Mouse (Mus musculus) ES-Bruce4 (cell line): Measurements from ENCODE around the gene Mif4gd. TPM values are rescaled to one million over a fixed set of nuclear protein-coding genes. Genes with fewer than 3 reads are reported as not detected.

Experiments used
- H3K27ac ChIP-seq: 2 replicates; pipeline ENCODE4 v1.5.1; 2012; ENCODE audit warnings: low read length, inconsistent platforms; ENCODE audit not compliant: insufficient read depth
- H3K27me3 ChIP-seq: 2 replicates; pipeline ENCODE4 v1.6.1; 2012; ENCODE audit warnings: mild to moderate bottlenecking, low read length, inconsistent platforms; ENCODE audit not compliant: control insufficient read depth, poor library complexity, insufficient read depth, severe bottlenecking
- H3K36me3 ChIP-seq: 2 replicates; pipeline ENCODE4 v1.6.1; 2012; ENCODE audit warnings: inconsistent platforms, mild to moderate bottlenecking, low read length, moderate library complexity; ENCODE audit not compliant: control insufficient read depth, poor library complexity, insufficient read depth, severe bottlenecking
- H3K4me1 ChIP-seq: one replicate; pipeline ENCODE4 v1.8.1; 2011; ENCODE audit warnings: low read length; ENCODE audit not compliant: control insufficient read depth, insufficient read depth
- H3K4me3 ChIP-seq: 2 replicates; pipeline ENCODE4 v1.5.1; 2011; ENCODE audit warnings: low read depth, mild to moderate bottlenecking, low read length
- H3K9ac ChIP-seq: 2 replicates; pipeline ENCODE4 v1.6.1; 2012; ENCODE audit warnings: low read depth, mild to moderate bottlenecking, inconsistent platforms; ENCODE audit not compliant: poor library complexity, severe bottlenecking
- H3K9me3 ChIP-seq: replicated peaks from 2 replicates; pipeline ENCODE4 v1.6.1; 2012; ENCODE audit warnings: mild to moderate bottlenecking, low read length, inconsistent platforms; ENCODE audit not compliant: control insufficient read depth, poor library complexity, insufficient read depth, severe bottlenecking
- CTCF ChIP-seq: IDR thresholded peaks from one replicate; pipeline ENCODE4 v1.8.1; 2011; ENCODE audit warnings: low read depth, low read length
- EP300 ChIP-seq: IDR thresholded peaks from 2 replicates; pipeline ENCODE4 v1.6.1; 2011; ENCODE audit warnings: low read depth, low read length; ENCODE audit not compliant: insufficient read depth
- POLR2A ChIP-seq: IDR thresholded peaks from one replicate; pipeline ENCODE4 v1.8.1; 2011; ENCODE audit warnings: low read length; ENCODE audit not compliant: insufficient read depth
- polyA plus RNA-seq: library from polyadenylated mRNA; stranded (reverse); fragments of >200 nt; gene quantifications from 2 replicates; pipeline ENCODE4 v1.2.4, GENCODE M21; 2011; ENCODE audit warnings: low read depth; ENCODE audit not compliant: missing spikeins, insufficient read depth, insufficient read length

The Mif4gd gene
- 50.4 and 55.0 TPM in 2 replicates for polyA plus RNA-seq

DNA sequence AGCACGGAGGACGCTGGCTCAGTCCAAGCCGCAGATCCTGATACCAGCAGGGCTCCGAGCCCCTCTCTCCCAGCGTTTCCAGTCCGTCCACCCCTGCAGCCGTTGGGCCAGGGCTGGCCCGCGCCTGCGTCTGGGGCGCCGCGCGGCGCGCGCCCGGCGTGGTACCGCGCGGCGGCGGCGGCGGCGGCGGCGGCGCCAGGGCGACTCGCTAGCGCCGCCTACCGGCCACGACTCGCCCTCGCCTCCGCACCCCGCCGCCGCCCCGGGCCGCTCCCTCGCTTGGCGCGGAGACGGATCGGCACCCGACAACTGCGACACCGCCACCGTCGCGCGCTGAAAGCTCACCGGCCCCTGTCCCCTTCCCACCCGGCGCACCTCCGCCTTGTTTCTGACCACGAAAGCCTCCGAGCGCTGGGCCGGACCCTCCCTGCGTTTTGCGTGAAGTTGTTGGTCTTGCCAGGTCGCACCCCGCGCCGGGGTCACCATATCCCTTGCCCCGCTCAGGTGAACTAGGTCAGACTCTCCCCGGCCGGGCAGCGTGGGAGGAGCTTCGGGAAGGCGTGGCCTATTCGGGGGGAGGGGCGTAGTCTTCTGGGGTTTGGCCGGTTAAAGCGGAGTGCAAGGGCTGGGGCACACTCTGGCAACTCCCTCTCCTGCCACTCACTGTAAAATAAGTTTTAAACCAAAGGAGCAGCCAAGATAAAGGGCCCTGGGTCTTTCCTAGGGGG, at the start of gene Mif4gd:
TSS of gene Mif4gd (minus strand) at position 560 of the 728 bp plus-strand sequence.
- peaks cover 14% of the 10 kb centered on the region for H3K36me3 ChIP-seq
- TF ChIP-seq POLR2A, result peak; percentile 83
- TF ChIP-seq EP300, result 0 out of 2 replicates have a peak, but pooled peaks have one; percentile 20
- peak; percentile 19 for TF ChIP-seq CTCF
- H3K9ac ChIP-seq, result peak within 1 kb of the TSS; percentile 88
- peak within 1 kb of the TSS; percentile 90 for H3K4me3 ChIP-seq
- no peaks in the 10 kb centered on the region for H3K9me3 ChIP-seq
- no peaks in the 10 kb centered on the region for H3K27me3 ChIP-seq
- peak within 1 kb of the TSS; percentile 80 for H3K27ac ChIP-seq
- H3K4me1 ChIP-seq, result peaks cover 5% of the 10 kb centered on the region

DNA sequence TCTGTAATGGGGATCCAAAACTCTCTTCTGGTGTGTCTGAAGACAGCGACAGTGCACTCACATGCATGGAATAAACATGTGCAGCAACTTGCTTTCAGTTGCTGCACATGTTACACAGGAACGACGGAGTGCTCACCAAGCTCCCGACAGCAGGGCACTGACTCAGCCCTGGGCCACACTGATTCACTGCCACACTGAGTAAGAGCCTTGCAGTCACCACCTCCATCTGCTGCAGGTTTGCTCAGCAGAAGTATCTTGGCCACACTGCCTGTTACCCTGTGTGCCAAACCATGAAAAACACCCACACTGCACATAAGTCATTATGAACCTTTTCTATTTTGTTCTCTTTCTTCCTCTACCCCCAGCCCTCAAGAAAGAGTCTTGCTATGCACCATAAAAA, 47.6 kb upstream of the Mif4gd start:
- TF ChIP-seq EP300 (no peak), CTCF (no peak), POLR2A (no peak)

DNA sequence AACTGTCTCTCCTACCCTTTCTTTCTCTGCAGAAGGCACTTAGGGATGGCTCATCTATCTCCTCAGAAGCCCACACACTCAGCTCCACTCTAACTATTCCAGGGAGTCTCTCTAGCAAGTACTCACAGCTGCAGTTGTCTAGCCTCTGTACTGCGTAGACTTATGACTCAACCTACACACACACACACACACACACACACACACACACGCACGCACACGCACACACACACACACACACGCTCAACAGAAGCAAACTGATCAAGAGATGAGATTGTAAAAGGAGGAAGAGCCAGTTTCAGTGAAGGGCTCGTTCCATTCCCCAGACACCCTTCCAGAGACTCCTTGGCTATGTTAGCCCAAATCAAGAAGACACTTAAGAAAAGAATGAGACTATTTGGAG, 45.8 kb upstream of the Mif4gd start:
- Histone ChIP-seq H3K9me3 (no peaks in the 10 kb centered on the region), H3K27ac (no peak overlapping the region), H3K4me3 (no peak overlapping the region), H3K4me1 (no peaks in the 10 kb centered on the region), H3K9ac (no peak overlapping the region), H3K36me3 (peaks cover 3% of the 10 kb centered on the region; the same call in 1 of the 2 replicates), H3K27me3 (no peaks in the 10 kb centered on the region)
- TF ChIP-seq CTCF (no peak), POLR2A (no peak), EP300 (no peak)

More for the DNA sequence above, 47.6 kb upstream of the Mif4gd start:
- Histone ChIP-seq H3K9me3 (no peaks in the 10 kb centered on the region), H3K27ac (no peak overlapping the region), H3K36me3 (no peaks in the 10 kb centered on the region), H3K9ac (no peak overlapping the region), H3K27me3 (no peaks in the 10 kb centered on the region), H3K4me1 (no peaks in the 10 kb centered on the region), H3K4me3 (no peak overlapping the region)

DNA sequence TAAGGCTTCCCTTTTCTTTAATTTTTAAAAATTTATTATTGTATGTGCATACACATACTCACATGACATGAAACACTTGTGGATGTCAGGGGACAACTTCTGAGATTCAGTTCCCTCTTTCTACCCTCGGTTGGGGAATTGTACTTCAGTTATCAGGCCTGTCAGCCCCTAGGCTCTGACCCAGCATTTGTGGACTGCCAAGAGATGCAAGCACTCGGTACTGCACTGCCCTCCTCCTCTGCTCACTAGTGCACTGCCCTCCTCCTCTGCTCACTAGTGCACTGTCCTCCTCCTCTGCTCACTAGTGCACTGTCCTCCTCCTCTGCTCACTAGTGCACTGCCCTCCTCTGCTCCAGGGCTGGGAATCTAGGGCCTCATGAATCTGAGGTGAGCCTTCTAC, 41.4 kb upstream of the Mif4gd start:
- H3K9ac ChIP-seq, result no peak overlapping the region
- TF ChIP-seq POLR2A (no peak), EP300 (no peak), CTCF (no peak)
- H3K4me3 ChIP-seq, result no peak overlapping the region
- H3K4me1 ChIP-seq, result no peaks in the 10 kb centered on the region
- no peak overlapping the region for H3K27ac ChIP-seq
- peaks cover 8% of the 10 kb centered on the region; the same call in 1 of the 2 replicates for H3K36me3 ChIP-seq
- no peaks in the 10 kb centered on the region for H3K9me3 ChIP-seq
- H3K27me3 ChIP-seq, result no peaks in the 10 kb centered on the region

DNA sequence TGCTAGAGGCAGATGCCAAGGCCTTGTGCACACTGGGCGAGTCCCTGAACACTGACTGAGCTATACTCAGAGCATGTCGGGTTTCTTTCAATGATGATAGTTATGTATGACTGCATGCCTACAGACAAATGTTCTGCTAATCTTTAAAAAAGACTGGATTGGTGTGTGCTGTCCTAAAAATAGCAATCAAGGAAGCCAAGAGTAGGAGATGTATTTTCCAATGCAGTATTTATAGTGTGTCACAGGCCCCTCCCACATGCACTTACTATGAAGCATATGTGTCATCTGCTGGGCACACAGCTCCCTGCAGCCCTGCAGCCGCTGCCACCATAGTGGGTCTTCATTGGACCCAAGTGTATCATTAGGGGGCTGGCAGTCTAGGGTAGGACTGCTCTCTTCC, 40.4 kb upstream of the Mif4gd start:
- no peaks in the 10 kb centered on the region for H3K27me3 ChIP-seq
- H3K36me3 ChIP-seq, result peaks cover 8% of the 10 kb centered on the region; the same call in 1 of the 2 replicates
- H3K9me3 ChIP-seq, result no peaks in the 10 kb centered on the region
- no peak overlapping the region for H3K9ac ChIP-seq
- no peak overlapping the region for H3K4me3 ChIP-seq
- TF ChIP-seq EP300, result no peak
- TF ChIP-seq POLR2A, result no peak
- no peak for TF ChIP-seq CTCF
- no peaks in the 10 kb centered on the region for H3K4me1 ChIP-seq
- no peak overlapping the region for H3K27ac ChIP-seq

DNA sequence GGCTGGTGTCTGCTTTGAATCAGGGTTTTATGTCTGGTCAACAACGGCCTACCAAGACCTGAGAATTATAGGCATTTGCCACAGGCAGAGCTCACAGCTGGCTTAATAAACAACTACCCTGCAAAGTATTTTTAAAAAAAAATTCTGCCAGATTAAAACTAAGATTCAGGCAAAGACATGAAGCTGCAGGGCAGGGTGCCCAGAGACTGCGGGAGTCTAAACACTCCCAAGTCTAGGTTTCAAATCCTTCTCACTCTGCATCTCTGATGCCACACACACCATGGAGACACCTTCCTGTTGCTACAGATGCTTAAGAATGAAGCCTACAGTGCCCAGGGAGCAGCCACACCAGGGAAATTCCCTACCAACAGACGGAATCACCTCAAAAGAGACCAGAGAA, 38.9 kb upstream of the Mif4gd start:
- H3K9me3 ChIP-seq, result no peaks in the 10 kb centered on the region
- no peaks in the 10 kb centered on the region for H3K27me3 ChIP-seq
- no peak overlapping the region for H3K9ac ChIP-seq
- no peak overlapping the region for H3K27ac ChIP-seq
- peaks cover 8% of the 10 kb centered on the region; the same call in 1 of the 2 replicates for H3K36me3 ChIP-seq
- no peak overlapping the region for H3K4me3 ChIP-seq
- H3K4me1 ChIP-seq, result no peaks in the 10 kb centered on the region
- TF ChIP-seq CTCF (no peak), POLR2A (no peak), EP300 (no peak)
